Mouse (Mus musculus) heart, postnatal 0 days (tissue): ENCODE measurements at regions not wholly inside any gene's neighbourhood (a gene's known extent, or its start where the extent isn't known, plus 50 kb on each side); places are given as distances from the start of the nearest gene placed in this dataset.

Source experiments
- CTCF ChIP-seq: IDR thresholded peaks from 2 replicates; pipeline ENCODE4 v1.5.1; 2016; ENCODE audit warnings: antibody characterized with exemption, control low read depth, low read depth
- EP300 ChIP-seq: IDR thresholded peaks from 2 replicates; pipeline ENCODE4 v1.6.1; 2016; ENCODE audit warnings: antibody characterized with exemption, low read depth

DNA sequence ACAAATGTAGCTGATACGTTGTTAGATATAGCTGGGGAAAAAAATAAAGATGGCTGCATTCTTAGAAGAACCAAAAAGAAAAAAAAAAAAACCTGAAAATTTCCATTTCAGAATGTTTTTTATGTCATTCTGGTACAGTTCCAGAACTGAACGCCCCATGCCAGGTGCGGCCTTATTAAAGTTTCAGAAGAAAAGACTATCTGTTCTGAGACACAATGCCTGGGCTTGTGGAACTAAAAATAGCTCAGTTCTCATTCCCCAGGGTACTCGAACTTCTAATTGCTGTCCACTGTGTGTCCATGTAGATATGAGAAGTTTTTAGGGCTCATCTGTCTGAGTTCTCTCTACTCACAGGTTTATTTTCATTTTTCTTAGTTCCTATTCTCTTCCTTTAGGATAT, 131.7 kb upstream of the Adamts9 start:
- TF ChIP-seq CTCF (no peak), EP300 (no peak)
